Mouse (Mus musculus): Measurements from ENCODE around the gene Slc48a1.
A peak's percentile ranks its signal among the peaks of the same experiment; 100 is the strongest.

Gene Slc48a1

GRCm38 (mm10) chr15:97825941-97826587 is 47.7 kb downstream of the Slc48a1 start:
- no peak for DNase-seq (ENCODE audit: low spot score in 2 of 2)

GRCm38 (mm10) chr15:97826588-97827261 is 48.4 kb downstream of the Slc48a1 start:
- no peak for DNase-seq (ENCODE audit: low spot score in 2 of 2)

- DNase-seq (ENCODE audit: low spot score in 2 of 2), result no peak
Observed at GRCm38 (mm10) chr15:97827401-97827800, 49.1 kb downstream of the Slc48a1 start.

GRCm38 (mm10) chr15:97828221-97828842 is 50.0 kb downstream of the Slc48a1 start:
- peak; percentile 68 to 76 for DNase-seq (ENCODE audit: low spot score in 2 of 2)

- DNase-seq (ENCODE audit: low spot score in 2 of 2), result no peak
Observed at GRCm38 (mm10) chr15:97828901-97829338, 50.6 kb downstream of the Slc48a1 start.

GRCm38 (mm10) chr15:97829432-97829831 is 51.1 kb downstream of the Slc48a1 start:
- no peak for DNase-seq (ENCODE audit: low spot score in 2 of 2)

GRCm38 (mm10) chr15:97830253-97830787 is 52.0 kb downstream of the Slc48a1 start:
- DNase-seq (ENCODE audit: low spot score in 2 of 2), result peak in 1 of 2 experiments; percentile 40

GRCm38 (mm10) chr15:97830788-97831241 is 52.5 kb downstream of the Slc48a1 start:
- DNase-seq (ENCODE audit: low spot score in 2 of 2), result peak in 1 of 2 experiments; percentile 37

- peak in 1 of 2 experiments; percentile 56 for DNase-seq (ENCODE audit: low spot score in 2 of 2)
Observed at GRCm38 (mm10) chr15:97831242-97831986, 53.1 kb downstream of the Slc48a1 start.

- no peak for DNase-seq (ENCODE audit: low spot score in 2 of 2)
Observed at GRCm38 (mm10) chr15:97831987-97832640, 53.8 kb downstream of the Slc48a1 start.

- DNase-seq (ENCODE audit: low spot score in 2 of 2), result no peak
Observed at GRCm38 (mm10) chr15:97832764-97833479, 54.6 kb downstream of the Slc48a1 start.

GRCm38 (mm10) chr15:97836153-97836893 is 58.0 kb downstream of the Slc48a1 start:
- no peak for DNase-seq (ENCODE audit: low spot score in 2 of 2)

GRCm38 (mm10) chr15:97836894-97837247 is 58.6 kb downstream of the Slc48a1 start:
- no peak for DNase-seq (ENCODE audit: low spot score in 2 of 2)

- DNase-seq (ENCODE audit: low spot score in 2 of 2), result no peak
Observed at GRCm38 (mm10) chr15:97837491-97838061, 59.3 kb downstream of the Slc48a1 start.

GRCm38 (mm10) chr15:97838395-97838794 is 60.1 kb downstream of the Slc48a1 start:
- DNase-seq (ENCODE audit: low spot score in 2 of 2), result no peak

GRCm38 (mm10) chr15:97839012-97839411 is 60.7 kb downstream of the Slc48a1 start:
- no peak for DNase-seq (ENCODE audit: low spot score in 2 of 2)

- DNase-seq (ENCODE audit: low spot score in 2 of 2), result no peak
Observed at GRCm38 (mm10) chr15:97839473-97839872, 61.2 kb downstream of the Slc48a1 start.

- no peak for DNase-seq (ENCODE audit: low spot score in 2 of 2)
Observed at GRCm38 (mm10) chr15:97839991-97840455, 61.7 kb downstream of the Slc48a1 start.

GRCm38 (mm10) chr15:97840781-97841180 is 62.5 kb downstream of the Slc48a1 start:
- DNase-seq (ENCODE audit: low spot score in 2 of 2), result no peak

All from left cerebral cortex, adult 9 months (tissue).